Mouse (Mus musculus): ENCODE measurements around the gene Pwwp2b. TPM values are rescaled to one million over a fixed set of nuclear protein-coding genes. Genes with fewer than 3 reads are reported as not detected.
A peak's percentile ranks its signal among the peaks of the same experiment; 100 is the strongest.

Pwwp2b gene
- total RNA-seq, 2 experiments from 2014 or later, result 2.8 to 3.7 TPM

GRCm38 (mm10) chr7:139300423-139300822 lies 52.1 kb downstream of the Pwwp2b start:
- DNase-seq, result no peak

GRCm38 (mm10) chr7:139301505-139301904 lies 53.2 kb downstream of the Pwwp2b start:
- no peak for DNase-seq

- no peak for DNase-seq
Measured at GRCm38 (mm10) chr7:139302314-139302713, 54.0 kb downstream of the Pwwp2b start.

- peak; percentile 71 for DNase-seq
Measured at GRCm38 (mm10) chr7:139303280-139304011, 55.2 kb downstream of the Pwwp2b start.

GRCm38 (mm10) chr7:139304322-139304721 lies 56.0 kb downstream of the Pwwp2b start:
- no peak for DNase-seq

- no peak for DNase-seq
Measured at GRCm38 (mm10) chr7:139307056-139307455, 58.8 kb downstream of the Pwwp2b start.

- peak; percentile 84 for DNase-seq
Measured at GRCm38 (mm10) chr7:139308140-139308895, 60.0 kb downstream of the Pwwp2b start.

GRCm38 (mm10) chr7:139309106-139309505 lies 60.8 kb downstream of the Pwwp2b start:
- peak; percentile 92 for DNase-seq

GRCm38 (mm10) chr7:139310487-139310951 lies 62.2 kb downstream of the Pwwp2b start:
- peak; percentile 58 for DNase-seq

- peak; percentile 62 for DNase-seq
Measured at GRCm38 (mm10) chr7:139312686-139313085, 64.4 kb downstream of the Pwwp2b start.

GRCm38 (mm10) chr7:139313413-139313812 lies 65.1 kb downstream of the Pwwp2b start:
- no peak for DNase-seq

GRCm38 (mm10) chr7:139314716-139315115 lies 66.4 kb downstream of the Pwwp2b start:
- DNase-seq, result no peak

GRCm38 (mm10) chr7:139319006-139319411 lies 70.7 kb downstream of the Pwwp2b start:
- DNase-seq, result no peak

Other genes starting within 250 kb of the Pwwp2b start
- gene Dpysl4, start 162.5 kb upstream of the Pwwp2b start, total RNA-seq (2021), result under 1 TPM; 0.28 to 0.35 TPM
- 1 to 10 TPM; 3.2 to 3.9 TPM for gene Lrrc27, start 35.5 kb upstream of the Pwwp2b start, total RNA-seq (2021)
- gene Stk32c, start 35.2 kb upstream of the Pwwp2b start, total RNA-seq (2021), result under 1 TPM; 0.36 to 0.48 TPM
- gene Inpp5a, start 140.6 kb downstream of the Pwwp2b start, total RNA-seq (2021), result 10 to 100 TPM; 59.6 to 69.6 TPM

Measured in gastrocnemius, postnatal 25 days (tissue).